Mouse (Mus musculus): ENCODE measurements around the gene Ncan. TPM values are rescaled to one million over a fixed set of nuclear protein-coding genes. Genes with fewer than 3 reads are reported as not detected.
"Not testable (repeated sequence)": the region's sequence is repeated elsewhere in the genome, so short reads cannot be mapped to it uniquely, and the experiment has no call there.

The Ncan gene
- polyA plus RNA-seq, 1 experiment from 2014 or later, result 0.05 TPM

GRCm38 (mm10) chr8:70084191-70085065, 36.2 kb downstream of the Ncan start:
- no peak for DNase-seq (ENCODE audit: low spot score)

- DNase-seq (ENCODE audit: low spot score), result no peak
Measured at GRCm38 (mm10) chr8:70083285-70083684, 37.4 kb downstream of the Ncan start, which contains the start of gene Hapln4. Gene Hapln4 (plus strand): TSS chr8:70083457.

GRCm38 (mm10) chr8:70081976-70082375, 38.7 kb downstream of the Ncan start:
- no peak for DNase-seq (ENCODE audit: low spot score)

GRCm38 (mm10) chr8:70073682-70074081, 47.0 kb downstream of the Ncan start:
- no peak for DNase-seq (ENCODE audit: low spot score)

- DNase-seq (ENCODE audit: low spot score), result no peak
Measured at GRCm38 (mm10) chr8:70073120-70073519, 47.6 kb downstream of the Ncan start.

- DNase-seq (ENCODE audit: low spot score), result no peak
Measured at GRCm38 (mm10) chr8:70072441-70073069, 48.1 kb downstream of the Ncan start, which contains the start of gene Tm6sf2. Gene Tm6sf2 (plus strand): TSS chr8:70072924.

- DNase-seq (ENCODE audit: low spot score), result no peak
Measured at GRCm38 (mm10) chr8:70071836-70072440, 48.7 kb downstream of the Ncan start.

GRCm38 (mm10) chr8:70057721-70058120, 63.0 kb downstream of the Ncan start:
- no peak for DNase-seq (ENCODE audit: low spot score)

- DNase-seq (ENCODE audit: low spot score), result not testable (repeated sequence)
Measured at GRCm38 (mm10) chr8:70050434-70050833, 70.2 kb downstream of the Ncan start.

GRCm38 (mm10) chr8:70049662-70050061, 71.0 kb downstream of the Ncan start:
- no peak for DNase-seq (ENCODE audit: low spot score)

- DNase-seq (ENCODE audit: low spot score), result no peak
Measured at GRCm38 (mm10) chr8:70043996-70044395, 76.7 kb downstream of the Ncan start.

Small RNAs within 50 kb of the gene (microRNA-seq; reads per million reads assigned to microRNA genes)
- gene Mir7066 (ENCODE audit: borderline number of aligned reads), result not detected

Other genes starting within 250 kb of the Ncan start
- gene Cilp2, start 233.2 kb downstream of the Ncan start, polyA plus RNA-seq (2015; fragmentation: Nextera tagmentation; extraction: Ambion mirVana), result 0.09 and 0.16 TPM in 2 replicates
- gene Tssk6, start 218.7 kb downstream of the Ncan start, polyA plus RNA-seq (2015; fragmentation: Nextera tagmentation; extraction: Ambion mirVana), result 5.0 and 5.1 TPM in 2 replicates
- gene Ndufa13, start 218.3 kb downstream of the Ncan start, polyA plus RNA-seq (2015; fragmentation: Nextera tagmentation; extraction: Ambion mirVana), result 228 and 241 TPM in 2 replicates
- gene Yjefn3, start 218.2 kb downstream of the Ncan start, polyA plus RNA-seq (2015; fragmentation: Nextera tagmentation; extraction: Ambion mirVana), result 3.7 and 4.0 TPM in 2 replicates
- gene Gatad2a, start 124.5 kb downstream of the Ncan start, polyA plus RNA-seq (2015; fragmentation: Nextera tagmentation; extraction: Ambion mirVana), result 60.6 and 60.8 TPM in 2 replicates
- 45.2 and 50.5 TPM in 2 replicates for gene Mau2, start 78.1 kb downstream of the Ncan start, polyA plus RNA-seq (2015; fragmentation: Nextera tagmentation; extraction: Ambion mirVana)
- gene Sugp1, start 78.1 kb downstream of the Ncan start, polyA plus RNA-seq (2015; fragmentation: Nextera tagmentation; extraction: Ambion mirVana), result 40.7 and 44.3 TPM in 2 replicates
- 0.43 and 0.62 TPM in 2 replicates for gene Tm6sf2, start 47.9 kb downstream of the Ncan start, polyA plus RNA-seq (2015; fragmentation: Nextera tagmentation; extraction: Ambion mirVana)
- gene Hapln4, start 37.4 kb downstream of the Ncan start, polyA plus RNA-seq (2015; fragmentation: Nextera tagmentation; extraction: Ambion mirVana), result 0.07 TPM in 1 of 2 replicates, not detected in the other
- 51.9 and 60.6 TPM in 2 replicates for gene Nr2c2ap, start 10.5 kb upstream of the Ncan start, polyA plus RNA-seq (2015; fragmentation: Nextera tagmentation; extraction: Ambion mirVana)
- gene Rfxank, start 18.3 kb upstream of the Ncan start, polyA plus RNA-seq (2015; fragmentation: Nextera tagmentation; extraction: Ambion mirVana), result 21.7 and 24.1 TPM in 2 replicates
- 67.0 and 88.3 TPM in 2 replicates for gene Borcs8, start 18.6 kb upstream of the Ncan start, polyA plus RNA-seq (2015; fragmentation: Nextera tagmentation; extraction: Ambion mirVana)
- 7.5 and 9.8 TPM in 2 replicates for gene Mef2b, start 18.8 kb upstream of the Ncan start, polyA plus RNA-seq (2015; fragmentation: Nextera tagmentation; extraction: Ambion mirVana)
- 41.5 and 44.1 TPM in 2 replicates for gene Tmem161a, start 51.5 kb upstream of the Ncan start, polyA plus RNA-seq (2015; fragmentation: Nextera tagmentation; extraction: Ambion mirVana)
- 6.2 and 9.0 TPM in 2 replicates for gene Slc25a42, start 91.4 kb upstream of the Ncan start, polyA plus RNA-seq (2015; fragmentation: Nextera tagmentation; extraction: Ambion mirVana)
- 29.6 and 34.5 TPM in 2 replicates for gene Sugp2, start 113.4 kb upstream of the Ncan start, polyA plus RNA-seq (2015; fragmentation: Nextera tagmentation; extraction: Ambion mirVana)
- 17.9 and 18.4 TPM in 2 replicates for gene Armc6, start 113.6 kb upstream of the Ncan start, polyA plus RNA-seq (2015; fragmentation: Nextera tagmentation; extraction: Ambion mirVana)
- 25.7 and 26.9 TPM in 2 replicates for gene Homer3, start 162.0 kb upstream of the Ncan start, polyA plus RNA-seq (2015; fragmentation: Nextera tagmentation; extraction: Ambion mirVana)
- gene Ddx49, start 181.6 kb upstream of the Ncan start, polyA plus RNA-seq (2015; fragmentation: Nextera tagmentation; extraction: Ambion mirVana), result 53.6 and 58.1 TPM in 2 replicates
- gene Cope, start 181.6 kb upstream of the Ncan start, polyA plus RNA-seq (2015; fragmentation: Nextera tagmentation; extraction: Ambion mirVana), result 314 and 316 TPM in 2 replicates
- gene Cers1, start 194.9 kb upstream of the Ncan start, polyA plus RNA-seq (2015; fragmentation: Nextera tagmentation; extraction: Ambion mirVana), result 0.19 and 0.40 TPM in 2 replicates
- 0.13 TPM in 1 of 2 replicates, not detected in the other for gene Gdf1, start 208.9 kb upstream of the Ncan start, polyA plus RNA-seq (2015; fragmentation: Nextera tagmentation; extraction: Ambion mirVana)
- gene Upf1, start 232.4 kb upstream of the Ncan start, polyA plus RNA-seq (2015; fragmentation: Nextera tagmentation; extraction: Ambion mirVana), result 16.4 and 22.6 TPM in 2 replicates

Data from thymus, postnatal 0 days (tissue).